Mouse (Mus musculus): ENCODE measurements around the gene Dntt.

DNA sequence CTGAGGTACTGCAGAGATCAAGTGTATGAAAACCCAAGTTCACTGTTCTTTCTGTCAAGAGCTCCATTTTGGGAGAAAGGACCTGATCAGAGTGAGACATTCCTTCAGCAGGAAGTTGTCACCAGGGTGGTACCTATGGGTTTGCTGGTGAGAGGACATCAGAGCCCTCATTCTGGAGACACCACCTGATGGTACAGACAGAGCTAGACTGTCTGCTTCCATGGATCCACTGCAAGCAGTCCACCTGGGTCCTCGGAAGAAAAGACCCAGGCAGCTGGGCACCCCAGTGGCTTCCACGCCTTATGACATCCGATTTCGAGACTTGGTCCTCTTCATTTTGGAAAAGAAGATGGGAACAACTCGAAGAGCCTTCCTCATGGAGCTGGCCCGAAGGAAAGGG lies at the start of gene Dntt:
- TF ChIP-seq CTCF (IDR thresholded peaks at IDR 0.05) (no peak), POLR2A (IDR thresholded peaks at IDR 0.05; ENCODE audit: insufficient read depth, low read depth, low read length) (no peak), EP300 (IDR thresholded peaks at IDR 0.05; ENCODE audit: insufficient read depth, low read depth, low read length) (no peak)
